Mouse (Mus musculus) A20 (cell line): ENCODE results near the gene Ints5.

Source experiments
- DNase-seq: peaks from one replicate; pipeline ENCODE4 v3.0.0-alpha.2; 2011; ENCODE audit warnings: low read depth, low spot score

Ints5 gene

DNA sequence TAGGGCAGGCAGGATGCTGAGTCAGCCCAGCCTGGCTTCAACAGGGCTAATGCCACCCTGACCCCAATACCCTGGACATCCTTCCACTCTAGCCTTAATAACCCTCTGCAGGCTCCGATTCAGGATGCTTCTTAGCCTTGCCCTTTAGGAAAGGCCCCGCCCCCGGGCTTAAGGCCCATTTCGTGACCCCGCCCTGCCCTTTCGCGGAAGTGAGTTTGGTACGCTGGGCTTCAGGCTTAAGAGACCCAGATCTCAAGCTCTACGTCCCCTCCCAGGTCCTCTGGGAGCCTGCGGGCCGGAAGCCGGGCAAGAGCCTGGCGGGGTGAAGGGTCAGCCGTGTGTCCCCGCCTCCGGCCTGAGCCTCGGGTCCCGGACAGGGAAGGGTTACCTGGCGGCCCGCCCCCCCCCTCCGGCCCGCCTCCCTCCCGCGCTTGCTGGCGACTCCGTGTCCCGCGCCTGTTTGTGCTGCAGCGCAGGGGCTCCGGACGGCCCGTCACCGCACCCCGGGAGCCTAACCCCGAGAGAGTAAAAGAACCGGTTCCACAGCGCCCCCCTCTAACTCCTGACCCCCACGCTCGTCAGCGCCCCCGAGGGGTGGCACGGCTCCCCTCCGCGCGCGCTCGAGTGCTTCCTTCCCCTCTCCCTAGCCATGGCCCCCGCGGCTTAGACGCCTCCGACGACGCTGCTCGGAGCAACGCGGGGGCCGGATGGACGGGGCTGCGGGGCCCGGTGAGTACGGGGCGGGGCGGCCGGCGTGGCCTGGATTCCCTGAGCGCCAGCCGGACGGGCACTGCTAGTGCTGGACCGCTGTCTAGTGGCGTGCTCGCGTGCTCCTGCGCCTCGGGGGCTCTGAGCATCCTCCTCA, 36.7 kb downstream of the Ints5 start, which contains the start of the genes Rom1 and Eml3:
Gene Rom1 (minus strand): TSS at position 133 of the 865 bp plus-strand sequence.
Gene Eml3 (plus strand): TSS at position 329 of the 865 bp plus-strand sequence.
- DNase-seq: peak; percentile 89

DNA sequence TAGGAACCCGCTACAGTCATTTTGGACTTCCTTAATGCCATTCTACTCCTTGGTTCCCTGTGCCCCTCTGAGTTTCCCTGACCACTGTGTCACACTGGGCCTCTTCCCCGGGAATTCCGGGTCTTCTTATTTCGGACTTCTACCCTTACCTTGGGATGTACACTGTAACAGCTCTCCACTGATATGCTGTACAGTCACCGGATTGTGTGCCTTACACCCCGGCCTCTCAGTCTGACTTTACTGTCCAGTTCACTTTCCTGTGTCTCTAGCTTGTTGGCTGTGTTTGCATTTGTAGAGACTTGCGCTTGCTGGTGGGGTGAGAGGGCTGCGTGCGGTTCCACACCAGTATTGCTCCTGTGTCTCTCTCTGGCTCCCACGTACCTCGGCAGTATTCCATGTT, 37.3 kb downstream of the Ints5 start:
- DNase-seq: no peak

DNA sequence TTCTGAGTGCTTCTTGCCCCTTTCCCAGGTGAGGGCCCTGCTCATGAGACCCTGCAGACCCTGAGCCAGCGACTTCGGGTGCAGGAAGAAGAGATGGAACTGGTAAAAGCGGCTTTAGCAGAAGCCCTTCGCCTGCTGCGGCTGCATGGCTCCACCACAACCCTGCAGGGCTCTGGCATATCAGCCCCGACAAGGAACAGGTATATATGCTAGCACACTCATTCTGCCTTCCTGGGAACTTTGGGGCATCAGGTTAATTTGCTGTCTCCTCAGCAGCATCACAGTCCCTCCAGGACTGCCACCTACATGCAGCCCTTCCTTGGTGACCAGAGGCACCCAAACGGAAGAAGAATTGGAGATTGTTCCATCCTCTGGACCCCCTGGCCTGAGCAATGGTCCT, 38.0 kb downstream of the Ints5 start:
- no peak for DNase-seq

DNA sequence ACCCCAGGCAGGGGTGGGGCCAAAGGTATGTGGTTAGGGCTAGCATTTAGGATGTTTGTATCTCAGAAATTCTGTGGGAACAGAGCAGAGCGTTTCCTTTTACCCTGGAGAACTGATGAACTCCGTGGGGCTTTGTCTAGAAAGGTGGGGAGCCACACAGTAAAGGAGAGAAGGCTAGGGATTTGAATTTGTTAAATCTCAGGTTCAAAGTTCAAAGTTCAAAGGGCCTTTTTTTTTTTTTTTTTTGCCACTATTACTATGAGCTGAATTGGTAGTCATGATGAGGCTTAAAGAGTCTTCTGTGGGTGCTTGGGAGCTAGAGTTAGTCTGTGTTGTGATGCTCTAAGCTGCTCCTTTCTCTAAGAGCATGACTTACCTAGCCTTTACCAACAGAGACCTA, 43.9 kb downstream of the Ints5 start:
- no peak for DNase-seq

DNA sequence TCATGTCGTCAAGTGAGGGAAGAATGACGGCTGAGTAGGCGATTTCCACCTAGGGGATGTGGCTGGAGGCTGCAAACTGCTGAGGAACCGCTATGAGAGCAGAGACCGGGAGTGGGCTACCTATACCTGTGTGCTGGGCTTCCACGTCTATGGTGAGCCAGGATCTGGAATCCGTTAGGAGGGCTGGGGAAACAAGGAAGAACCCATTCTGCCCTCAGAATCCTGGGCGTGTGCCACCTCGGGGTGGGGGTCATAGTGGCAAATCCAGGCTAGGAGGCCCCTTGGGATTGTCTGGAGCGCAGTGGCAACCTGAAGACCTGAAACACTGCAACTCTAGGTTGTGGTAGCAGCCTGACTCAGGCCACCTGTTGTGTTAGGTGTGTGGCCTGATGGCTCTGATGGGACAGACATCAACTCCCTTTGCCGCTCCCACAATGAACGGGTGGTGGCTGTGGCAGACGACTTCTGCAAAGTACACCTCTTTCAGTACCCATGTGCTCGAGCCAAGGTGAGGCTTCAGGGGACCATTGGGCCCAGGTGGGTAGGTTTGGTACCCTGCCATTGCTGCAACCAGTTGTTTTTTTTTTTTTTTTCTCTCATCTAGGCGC, 47.8 kb downstream of the Ints5 start:
- DNase-seq: no peak

DNA sequence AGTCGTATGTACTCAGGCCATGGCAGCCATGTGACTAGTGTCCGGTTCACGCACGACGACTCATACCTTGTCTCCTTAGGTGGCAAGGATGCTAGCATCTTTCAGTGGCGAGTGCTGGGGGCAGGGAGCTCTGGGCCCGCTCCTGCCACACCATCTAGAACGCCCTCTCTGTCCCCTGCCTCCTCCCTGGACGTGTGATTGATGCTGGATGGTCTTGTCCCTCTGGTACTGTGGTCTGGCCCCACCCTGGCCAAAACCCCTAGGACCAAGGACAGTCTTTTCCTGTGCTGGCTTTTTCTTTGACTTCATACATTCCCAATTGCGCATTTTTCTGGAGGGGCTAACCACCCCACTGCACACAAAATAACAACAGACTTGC, 48.3 kb downstream of the Ints5 start:
- no peak for DNase-seq

DNA sequence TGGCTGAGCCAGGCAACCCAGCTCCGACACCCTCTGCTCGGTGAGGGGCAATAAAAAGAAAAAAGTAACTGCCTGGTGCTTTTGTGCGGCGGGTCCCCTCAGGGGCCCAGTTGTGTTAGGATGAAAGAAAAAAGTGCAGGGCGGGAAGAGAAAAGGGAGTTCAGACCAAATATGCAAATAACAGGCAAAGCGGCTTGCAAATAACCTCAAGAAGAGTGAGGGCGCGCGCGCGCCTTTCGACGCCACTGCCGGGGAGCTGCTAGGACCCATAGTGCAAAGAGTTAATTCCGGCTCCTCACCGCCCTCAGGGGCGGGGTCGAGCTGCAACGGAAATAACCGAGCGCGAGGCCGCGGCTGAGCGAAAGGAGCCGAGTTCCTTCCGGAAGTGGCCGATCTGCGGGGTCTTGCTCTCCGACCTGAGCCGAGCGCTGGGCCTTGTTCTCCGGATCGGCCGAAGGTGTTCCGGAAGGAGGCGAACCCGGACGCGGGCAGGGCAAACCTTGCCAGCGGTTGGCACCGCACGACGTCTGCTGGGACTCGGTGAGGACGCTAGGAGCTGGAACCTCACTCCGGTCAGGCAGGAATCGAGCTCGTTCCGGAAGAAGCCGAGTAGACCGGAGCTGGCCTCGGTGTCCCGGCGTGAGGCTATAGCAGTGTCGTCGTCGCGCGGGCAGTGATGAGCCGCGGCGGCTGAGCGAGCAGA, 48.9 kb downstream of the Ints5 start, which contains the start of gene Mta2:
Gene Mta2 (plus strand): TSS at position 361 of the 703 bp plus-strand sequence.
- DNase-seq: peak; percentile 99

DNA sequence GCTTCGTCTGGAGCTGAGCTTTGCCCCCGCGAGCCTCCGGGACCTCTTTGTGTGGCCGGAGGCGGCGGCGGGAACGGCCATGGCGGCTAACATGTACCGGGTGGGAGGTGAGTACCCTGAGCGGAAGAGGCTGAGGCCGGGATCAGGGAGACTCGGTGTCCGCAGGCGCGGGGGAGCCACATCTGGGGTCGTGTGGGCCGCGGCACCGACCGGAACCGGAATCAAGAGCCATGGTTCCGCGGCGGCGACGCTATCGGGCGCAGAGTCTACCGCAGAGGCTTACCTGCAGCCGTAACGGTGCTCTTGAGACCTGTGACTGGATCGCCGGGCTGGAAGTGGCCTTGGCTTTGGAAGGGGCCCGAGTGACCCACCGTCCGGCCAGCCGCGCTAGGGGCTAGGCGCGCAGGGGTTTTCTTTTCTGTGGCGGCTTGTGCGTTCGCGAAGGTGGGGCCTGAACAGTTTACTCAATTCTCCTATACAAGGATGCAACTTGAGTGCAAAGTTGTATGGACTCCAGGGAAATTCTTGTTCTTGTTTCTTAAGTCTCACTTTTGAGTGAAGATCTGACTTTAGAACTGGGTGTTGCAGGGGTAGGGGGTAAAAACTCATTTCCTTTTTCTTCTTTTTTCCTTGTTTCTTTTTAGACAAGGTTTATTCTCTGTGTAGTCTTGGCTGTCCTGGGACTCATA, 49.6 kb downstream of the Ints5 start:
- peak; percentile 80 for DNase-seq

DNA sequence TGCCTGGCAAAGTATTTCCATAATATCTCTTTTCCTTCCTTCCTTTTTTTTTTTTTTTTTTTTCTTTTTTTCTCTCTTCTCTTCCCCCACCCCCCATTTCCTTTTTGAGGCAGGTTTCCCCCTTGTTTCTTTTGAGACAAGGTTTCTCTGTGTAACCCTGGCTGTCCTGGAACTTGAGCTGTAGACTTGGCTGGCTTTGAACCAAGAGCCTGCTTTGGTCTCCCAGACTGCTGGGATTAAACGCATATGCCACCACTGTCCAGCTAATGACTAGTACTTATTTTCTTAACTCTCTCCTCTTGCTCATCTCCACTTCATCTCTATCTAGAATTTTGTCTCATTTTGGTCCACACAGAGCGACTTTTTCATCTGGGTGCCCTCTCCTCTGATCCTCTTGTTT, 50.2 kb downstream of the Ints5 start:
- DNase-seq: no peak

DNA sequence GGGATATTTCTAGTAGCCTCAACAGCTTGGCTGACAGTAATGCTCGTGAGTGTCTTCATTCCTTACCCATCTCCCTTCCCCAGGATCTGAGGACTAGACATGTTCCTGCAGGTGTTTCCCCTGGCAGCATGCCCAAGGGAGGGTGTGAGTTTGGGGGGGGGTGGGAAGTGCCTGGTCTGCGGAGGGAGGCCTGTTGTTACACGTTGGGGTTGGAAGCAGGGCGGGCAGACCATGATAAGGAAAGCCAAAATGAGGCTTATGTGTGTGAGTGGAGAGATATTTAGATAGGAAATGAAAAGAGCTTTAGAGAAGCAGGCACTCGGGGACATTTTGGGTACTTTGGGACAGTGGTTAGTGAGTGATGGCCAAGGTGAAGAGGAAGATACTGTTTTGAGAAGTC, 51.3 kb downstream of the Ints5 start:
- no peak for DNase-seq

DNA sequence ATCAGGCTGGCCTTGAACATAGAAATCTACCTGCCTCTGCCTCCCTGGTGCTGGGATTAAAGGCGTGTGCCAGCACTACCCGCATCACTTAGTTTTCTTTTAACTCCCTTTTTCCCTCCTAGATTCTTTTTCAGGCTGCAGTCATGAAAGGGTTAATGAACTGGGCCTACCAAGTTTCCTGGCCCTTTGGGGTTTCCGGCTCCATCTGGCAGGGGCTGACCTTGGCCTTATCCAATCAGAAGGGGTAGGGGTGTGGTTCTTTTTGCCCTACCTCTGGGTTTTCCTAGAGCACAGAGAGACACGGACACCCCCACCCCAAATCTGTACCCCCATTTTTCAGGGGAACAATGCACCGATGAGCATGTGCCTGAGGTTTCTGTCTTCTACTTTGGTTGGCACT, 51.9 kb downstream of the Ints5 start:
- no peak for DNase-seq

DNA sequence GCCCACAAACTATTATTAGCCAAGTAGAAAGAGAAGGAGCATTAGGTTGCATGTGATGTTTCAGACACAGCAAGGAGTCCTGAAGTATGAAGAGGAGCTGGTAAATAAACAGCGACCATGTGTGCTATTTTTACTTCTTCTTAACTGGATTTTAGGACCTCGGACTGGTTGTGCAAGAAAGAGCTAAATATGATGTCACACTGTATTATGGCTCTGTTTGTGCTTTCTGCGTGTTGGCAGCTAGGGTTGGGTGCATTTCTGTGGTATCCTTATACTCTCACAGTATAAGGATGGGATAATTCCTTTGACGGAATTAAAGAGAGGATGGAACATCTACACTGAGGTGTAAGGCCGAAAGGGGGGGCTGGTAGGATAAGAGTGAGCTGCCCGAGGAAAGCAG, 52.4 kb downstream of the Ints5 start:
- DNase-seq: no peak

DNA sequence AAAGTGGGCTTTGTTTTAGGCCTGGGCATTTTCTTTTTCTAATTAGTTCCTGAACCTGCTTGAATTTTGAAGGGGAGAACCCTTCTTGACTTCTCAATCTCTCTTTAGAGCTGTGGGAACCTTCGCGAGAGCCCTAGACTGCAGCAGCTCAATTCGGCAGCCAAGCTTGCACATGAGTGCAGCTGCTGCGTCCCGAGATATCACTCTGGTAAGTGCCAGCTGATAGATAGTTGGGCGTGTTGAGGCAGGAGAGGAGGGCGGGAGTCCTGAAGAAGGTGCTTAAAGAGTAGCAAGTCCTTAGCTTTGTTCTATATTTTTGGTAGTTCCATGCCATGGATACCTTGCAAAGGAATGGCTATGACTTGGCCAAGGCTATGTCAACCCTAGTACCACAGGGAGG, 54.1 kb downstream of the Ints5 start:
- no peak for DNase-seq
